Mouse (Mus musculus) adrenal gland, adult 18-20 months (tissue): ENCODE measurements around the gene Wbp1l. TPM values are rescaled to one million over a fixed set of nuclear protein-coding genes. Genes with fewer than 3 reads are reported as not detected.

ENCODE experiments used
- DNase-seq, 2 experiments: peaks; one replicate each; pipeline ENCODE4 v3.0.0; 2021 to 2022; ENCODE audit warnings: low spot score in 2 of 2
- total RNA-seq, 2 experiments: library from RNA; stranded (reverse); gene quantifications; 1 replicate in 1 of 2; 2 replicates in 1 of 2; pipeline ENCODE4 v1.2.3; 2021

The Wbp1l gene
- total RNA-seq, 2 experiments from 2014 or later, result 86.9 to 179 TPM

- no peak for DNase-seq
These were observed 29.5 kb downstream of the Wbp1l start for GRCm38 (mm10) chr19:46628403-46628802.

GRCm38 (mm10) chr19:46629807-46630206 lies 30.9 kb downstream of the Wbp1l start:
- DNase-seq, result no peak

- DNase-seq, result no peak
These were observed 32.8 kb downstream of the Wbp1l start for GRCm38 (mm10) chr19:46631637-46632036.

- no peak for DNase-seq
These were observed 36.9 kb downstream of the Wbp1l start for GRCm38 (mm10) chr19:46635766-46636165.

DNA sequence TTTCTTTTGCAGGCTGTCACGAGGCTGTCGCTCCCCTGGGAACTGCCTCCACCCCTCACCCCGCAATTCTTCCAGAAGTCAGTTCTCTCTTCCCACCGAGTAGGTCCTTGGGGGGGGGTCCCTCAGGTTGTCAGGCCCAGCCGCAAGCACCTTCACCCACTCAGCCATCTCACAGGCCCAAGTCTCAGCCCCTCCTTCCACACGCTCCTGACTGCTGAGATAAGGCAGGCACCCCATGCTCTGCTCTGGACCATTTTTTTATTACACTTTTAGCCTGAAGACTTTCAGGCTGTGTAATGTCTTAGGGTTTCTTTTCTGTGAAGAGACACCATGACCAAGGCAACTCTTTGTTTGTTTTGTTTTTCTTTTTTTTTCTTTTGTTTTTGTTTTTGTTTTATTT lies 38.7 kb downstream of the Wbp1l start:
- no peak for DNase-seq

DNA sequence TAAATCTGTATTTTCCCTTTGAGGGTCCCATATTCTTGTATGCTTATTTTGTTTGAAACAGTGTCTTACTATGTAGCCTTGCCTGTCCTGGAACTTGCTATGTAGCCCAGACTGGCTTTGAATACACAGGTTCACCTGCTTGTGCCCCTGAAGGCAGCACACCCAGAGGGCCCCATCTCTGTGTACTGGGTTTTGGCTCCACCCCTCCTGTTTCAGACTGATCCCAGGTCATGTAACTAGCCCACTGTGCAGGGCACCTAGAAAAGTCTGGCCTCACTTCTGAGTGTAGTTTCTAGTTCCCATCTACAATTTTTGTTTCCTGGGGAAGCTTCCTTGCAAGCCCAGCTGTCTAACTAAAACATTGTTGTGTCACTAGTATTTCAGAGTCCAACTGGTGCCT lies 40.2 kb downstream of the Wbp1l start:
- DNase-seq, result no peak

DNA sequence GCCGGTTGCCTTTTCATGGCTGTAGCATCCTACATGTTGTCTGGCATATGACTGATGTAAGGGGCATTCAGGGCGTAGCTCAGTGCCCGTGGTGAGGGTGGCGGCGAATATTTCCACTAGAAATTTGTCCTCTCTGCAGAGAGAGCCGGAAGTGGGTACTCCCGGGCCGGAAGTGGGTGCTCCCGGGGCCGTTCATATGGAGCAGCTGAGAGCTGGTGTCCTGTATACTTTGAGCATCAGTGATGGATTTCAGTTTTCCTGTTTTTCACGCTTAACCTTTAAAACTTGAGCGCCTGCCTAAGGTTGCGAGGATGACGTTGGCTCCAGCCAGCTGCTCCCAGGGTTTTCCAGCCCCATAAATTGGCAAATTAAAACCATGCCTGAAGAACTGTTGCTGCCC lies 40.6 kb downstream of the Wbp1l start:
- DNase-seq, result no peak

DNA sequence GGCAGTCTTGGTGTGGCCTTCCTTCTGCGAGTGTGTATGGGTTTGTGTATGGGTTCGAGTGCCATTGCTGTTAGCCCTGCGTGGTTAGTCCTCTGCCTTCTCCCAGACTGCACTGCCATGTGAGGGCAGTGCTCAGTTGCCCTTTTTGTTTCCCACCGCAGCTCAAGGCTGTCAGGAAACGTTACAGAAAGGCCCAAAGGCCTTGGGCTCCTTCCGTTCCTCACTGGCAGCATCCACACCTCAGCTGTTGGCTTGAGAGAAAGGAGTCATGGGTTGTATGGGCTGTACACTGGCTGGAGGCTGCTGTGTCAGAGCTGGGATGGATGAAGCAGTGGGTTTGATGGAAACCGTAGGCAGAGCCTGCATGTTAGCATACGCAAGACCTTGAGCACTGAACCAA lies 41.9 kb downstream of the Wbp1l start:
- no peak for DNase-seq

DNA sequence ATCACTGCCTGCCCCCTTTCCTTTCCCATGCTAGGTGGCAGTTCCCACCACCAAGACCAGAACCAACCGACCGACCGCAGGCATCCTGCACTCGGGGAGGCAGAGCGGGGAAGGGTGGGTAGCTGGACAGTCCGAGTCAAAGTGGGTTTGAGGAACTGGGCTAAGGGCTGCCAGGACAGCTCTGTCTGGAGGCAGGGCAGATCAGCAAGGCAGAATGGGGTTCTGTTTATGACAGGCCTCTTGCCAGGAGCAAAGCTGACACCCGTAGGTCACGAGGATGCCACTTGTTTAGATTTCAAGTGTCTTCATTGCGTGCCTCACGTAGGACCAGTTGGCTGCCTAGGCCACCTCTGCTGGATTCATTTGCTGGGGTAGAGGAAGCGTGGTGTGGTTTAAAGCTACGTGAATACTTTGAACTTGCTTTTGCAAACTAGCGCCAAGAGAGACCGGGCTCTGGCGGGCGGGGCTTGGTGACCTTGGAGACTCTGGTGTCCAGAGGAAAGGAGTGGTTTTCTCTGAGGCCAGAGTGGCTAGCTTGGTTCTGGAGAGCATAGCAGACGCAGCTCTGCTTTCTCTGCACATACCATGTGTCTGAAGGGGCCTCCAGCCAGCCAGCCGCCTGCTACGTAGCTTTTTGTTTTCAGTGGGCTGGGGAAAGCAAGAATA lies 42.7 kb downstream of the Wbp1l start:
- peak; percentile 66 to 71 for DNase-seq

- DNase-seq, result no peak
These were observed 43.4 kb downstream of the Wbp1l start for GRCm38 (mm10) chr19:46642136-46642753.

- no peak for DNase-seq
These were observed 44.4 kb downstream of the Wbp1l start for GRCm38 (mm10) chr19:46643236-46643635.

- no peak for DNase-seq
These were observed 45.5 kb downstream of the Wbp1l start for GRCm38 (mm10) chr19:46644343-46644792.

DNA sequence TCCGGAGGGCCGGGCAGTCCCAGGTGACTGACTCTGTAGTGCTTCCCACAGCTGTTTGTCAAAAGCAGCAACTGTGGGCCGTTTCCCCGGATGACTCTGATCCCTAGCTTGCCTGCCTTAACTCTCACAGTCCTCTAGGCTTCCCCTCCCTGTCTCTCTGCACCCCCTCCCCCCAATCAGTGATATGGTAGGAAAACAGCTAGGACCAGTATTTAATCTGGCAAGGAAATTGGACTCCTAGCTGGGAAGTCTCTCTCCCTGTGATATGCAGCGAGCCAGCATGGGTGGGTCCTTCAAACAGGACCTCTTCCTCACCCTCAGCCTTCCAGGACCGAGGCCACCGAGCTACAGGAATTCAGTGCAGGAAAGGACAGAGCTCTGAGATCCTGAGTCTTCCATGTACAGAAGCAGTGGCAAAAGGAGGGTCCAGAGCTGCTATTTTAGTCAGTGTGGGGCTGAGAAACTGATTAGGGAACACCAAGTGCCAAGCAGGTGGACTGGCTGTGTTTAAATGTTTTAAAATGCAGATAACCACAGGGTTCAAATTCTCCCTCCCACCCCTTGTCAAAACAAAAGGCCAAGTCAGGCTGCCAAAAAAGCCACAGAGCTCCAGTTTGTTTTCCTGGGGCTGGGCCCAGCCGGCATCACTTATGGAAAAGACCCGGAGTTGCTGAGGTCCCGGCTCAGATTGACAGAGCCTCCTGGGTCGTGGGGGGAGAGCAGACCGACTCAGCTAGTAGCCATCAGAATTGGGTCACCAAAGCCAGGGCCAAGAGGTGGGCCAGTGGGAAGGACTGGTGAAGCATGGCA lies 46.1 kb downstream of the Wbp1l start:
- no peak for DNase-seq

GRCm38 (mm10) chr19:46646041-46646481 lies 47.2 kb downstream of the Wbp1l start:
- no peak for DNase-seq

DNA sequence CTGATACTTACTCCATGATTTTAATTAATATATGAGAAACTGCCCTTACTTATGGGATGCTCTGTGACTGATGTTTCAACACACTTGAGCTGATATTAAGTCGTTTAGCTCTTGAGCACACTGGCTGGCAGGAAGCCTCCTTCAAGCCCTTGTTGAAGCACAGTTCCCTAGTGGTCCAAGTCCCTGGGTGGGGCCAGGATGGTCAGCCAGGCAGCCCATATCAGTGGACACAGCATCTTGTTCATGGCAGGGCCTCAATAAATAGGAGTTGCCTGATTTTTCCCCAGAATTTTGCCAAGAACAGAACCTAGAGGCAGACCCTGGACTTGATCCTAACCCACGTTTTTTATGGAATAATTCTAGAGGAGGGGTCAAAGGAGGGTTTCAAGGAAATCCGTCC lies 48.4 kb downstream of the Wbp1l start:
- DNase-seq, result no peak

DNA sequence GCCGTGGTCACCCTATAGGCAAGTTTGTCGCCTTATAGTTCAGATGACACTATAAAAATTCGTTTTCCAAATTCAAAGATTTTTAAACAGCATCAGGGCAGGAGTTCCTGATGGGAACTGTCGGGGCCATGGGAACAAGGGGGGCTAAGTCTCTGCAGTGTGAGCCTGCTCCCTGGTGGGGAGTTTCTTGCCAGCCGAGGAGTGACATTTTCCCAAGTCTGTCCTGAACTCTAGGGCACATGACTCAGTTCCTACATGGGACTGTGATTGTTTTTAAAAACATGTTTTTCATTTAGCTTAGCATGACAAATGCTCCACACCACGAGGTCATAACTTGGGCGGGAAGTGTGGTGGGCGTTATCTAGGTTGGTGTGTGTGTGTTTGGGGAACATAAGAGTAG lies 49.0 kb downstream of the Wbp1l start:
- no peak for DNase-seq

DNA sequence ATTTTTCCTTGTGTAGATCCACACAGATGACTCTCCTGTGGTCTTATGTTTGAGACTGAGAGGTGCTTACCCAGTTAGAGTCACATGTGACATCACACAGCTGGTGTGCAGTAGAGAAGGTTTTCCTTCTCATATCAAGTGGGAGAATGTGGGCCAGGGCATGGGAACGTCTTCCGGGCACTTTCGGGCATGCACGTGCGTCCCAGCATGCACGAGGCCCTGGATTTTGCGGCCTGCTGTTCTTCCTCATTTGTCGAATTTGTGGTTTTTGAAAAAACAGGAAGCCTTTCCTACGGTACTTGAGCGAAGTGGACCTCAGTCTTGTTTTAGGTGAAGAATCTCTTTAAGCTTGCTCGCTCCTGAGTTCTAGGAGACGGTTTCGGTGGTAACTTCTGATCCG lies 49.7 kb downstream of the Wbp1l start:
- DNase-seq, result no peak

DNA sequence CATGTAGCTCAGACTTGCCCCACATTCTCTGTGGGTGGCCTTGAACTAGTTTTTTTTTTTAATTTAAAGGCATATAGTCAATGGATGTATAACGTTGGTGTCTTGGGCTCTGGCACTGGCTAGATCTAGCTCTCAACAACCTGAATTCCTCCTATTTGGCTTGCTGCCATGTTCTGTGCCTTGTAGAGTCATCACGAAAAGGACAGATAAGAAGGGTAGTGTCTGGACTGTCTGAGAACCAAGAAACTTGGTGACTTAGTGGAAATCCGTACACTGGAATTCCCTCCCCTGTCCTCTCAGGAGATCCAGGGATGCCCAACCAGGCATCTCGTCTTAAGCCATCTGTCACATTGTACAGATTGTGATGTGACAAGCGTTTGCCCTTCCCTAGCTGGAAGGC lies 54.3 kb downstream of the Wbp1l start:
- DNase-seq, result no peak

DNA sequence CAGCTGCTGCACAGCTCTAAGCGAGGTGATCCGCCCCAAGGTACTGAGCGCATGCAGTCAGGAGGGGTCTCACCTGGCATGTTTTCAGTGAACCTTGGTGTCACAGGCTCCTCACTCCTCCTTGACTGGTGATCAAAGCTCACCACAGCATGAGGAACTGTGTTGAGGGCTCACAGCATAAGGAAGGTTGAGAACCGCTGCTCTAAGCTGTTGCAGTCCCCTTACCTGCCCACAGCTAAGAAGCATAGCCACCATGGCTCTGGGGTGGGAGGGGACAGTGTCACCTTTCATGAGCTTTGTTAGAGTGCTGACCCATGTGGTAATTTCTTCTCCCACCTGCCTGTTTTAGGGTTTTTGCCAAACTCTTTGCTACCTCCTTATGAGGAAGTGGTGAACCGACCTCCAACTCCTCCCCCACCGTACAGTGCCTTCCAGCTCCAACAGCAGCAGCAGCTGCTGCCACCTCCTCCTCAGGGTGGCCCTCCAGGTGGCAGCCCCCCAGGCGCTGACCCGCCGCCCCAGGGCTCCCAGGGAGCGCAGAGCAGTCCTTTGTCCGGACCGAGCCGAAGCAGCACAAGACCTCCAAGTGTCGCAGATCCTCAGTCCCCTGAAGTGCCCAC lies 54.8 kb downstream of the Wbp1l start:
- no peak for DNase-seq

DNA sequence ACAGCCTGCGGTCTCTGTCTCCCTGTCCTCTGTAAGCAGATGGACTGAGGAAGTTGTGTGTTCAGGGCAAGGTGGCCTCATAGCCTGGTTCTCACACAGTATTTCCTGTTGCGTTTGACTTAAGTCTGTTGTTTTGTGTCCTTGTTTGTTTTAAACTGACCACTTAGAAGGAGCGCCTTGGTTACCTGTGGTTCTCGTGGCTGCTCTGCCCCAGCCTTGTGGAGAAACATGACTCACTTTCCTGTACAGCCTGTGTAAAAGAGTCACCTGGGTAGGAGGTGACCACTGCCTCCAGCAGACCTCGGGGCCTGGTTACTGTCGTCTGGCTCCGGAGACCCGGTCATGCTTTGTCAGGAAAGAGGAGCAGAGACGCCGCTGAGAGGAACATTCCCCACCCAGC lies 56.7 kb downstream of the Wbp1l start:
- DNase-seq, result no peak

- DNase-seq, result no peak
These were observed 57.4 kb downstream of the Wbp1l start for GRCm38 (mm10) chr19:46656151-46656840.
